Mouse (Mus musculus) midbrain, embryonic 15.5 days (tissue): Measurements from ENCODE around the gene Ina. TPM values are rescaled to one million over a fixed set of nuclear protein-coding genes. Genes with fewer than 3 reads are reported as not detected.
A peak's percentile ranks its signal among the peaks of the same experiment; 100 is the strongest.

Experiments
- ATAC-seq: fragments of 200-750 bp; cut with Nextera tagmentation; replicated peaks from 2 replicates; pipeline ENCODE4 v1.8.0; 2017; ENCODE audit warnings: moderate TSS enrichment
- H3K27ac ChIP-seq: fragments of 300-500 bp; sonication (generic); 2 replicates; pipeline ENCODE4 v1.5.1; 2015; ENCODE audit warnings: mild to moderate bottlenecking, inconsistent platforms
- H3K27me3 ChIP-seq: fragments of 300-500 bp; sonication (generic); replicated peaks from 2 replicates; pipeline ENCODE4 v1.6.1; 2015; ENCODE audit warnings: inconsistent platforms
- H3K36me3 ChIP-seq: fragments of 300-500 bp; sonication (generic); replicated peaks from 2 replicates; pipeline ENCODE4 v1.6.1; 2015; ENCODE audit warnings: inconsistent platforms
- H3K4me1 ChIP-seq: fragments of 300-500 bp; sonication (generic); 2 replicates; pipeline ENCODE4 v1.6.1; 2015; ENCODE audit warnings: inconsistent platforms
- H3K4me2 ChIP-seq: fragments of 300-500 bp; sonication (generic); 2 replicates; pipeline ENCODE4 v1.6.1; 2015; ENCODE audit warnings: inconsistent platforms, mild to moderate bottlenecking, moderate library complexity
- H3K4me3 ChIP-seq: fragments of 300-500 bp; sonication (generic); 2 replicates; pipeline ENCODE4 v1.5.1; 2015; ENCODE audit warnings: mild to moderate bottlenecking, inconsistent platforms
- H3K9ac ChIP-seq: fragments of 300-500 bp; sonication (generic); 2 replicates; pipeline ENCODE4 v1.6.1; 2015; ENCODE audit warnings: mild to moderate bottlenecking, inconsistent platforms
- H3K9me3 ChIP-seq: fragments of 300-500 bp; sonication (generic); 2 replicates; pipeline ENCODE4 v1.6.1; 2016; ENCODE audit warnings: inconsistent platforms
- WGBS: fragments of 180-500 bp; shearing (Covaris S2); methylation state at CpG from one replicate; pipeline ENCODE4 v1.1.7; 2015; ENCODE audit warnings: mixed read lengths; 5-methylcytosine and 5-hydroxymethylcytosine counted together
- polyA plus RNA-seq: library from polyadenylated mRNA; unstranded; fragments of >200 nt; fragmentation: Nextera tagmentation; extraction: Ambion mirVana; gene quantifications from 2 replicates; pipeline ENCODE4 v1.2.1, GENCODE M21; 2015

Ina gene
- polyA plus RNA-seq, 1 experiment from 2014 or later = 592 TPM

DNA sequence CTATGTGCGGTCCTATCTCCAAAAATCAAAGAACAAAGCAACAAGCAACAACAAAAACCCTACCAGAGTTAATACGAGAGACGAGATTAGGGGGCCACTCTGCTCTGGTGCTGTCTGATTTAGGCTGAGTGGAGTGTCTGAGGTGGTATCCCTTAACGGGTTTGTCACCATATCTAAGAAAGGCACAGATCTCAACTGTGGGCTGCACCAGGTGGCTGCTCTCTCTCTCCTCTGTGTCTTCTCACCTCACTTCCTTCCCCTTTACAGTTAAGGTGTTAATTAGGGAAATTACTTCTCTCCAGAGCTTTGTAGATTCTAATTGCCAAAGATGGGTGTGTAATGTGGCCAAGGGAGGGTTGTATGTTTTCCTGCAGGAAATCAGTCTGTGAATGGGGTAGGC, 8.2 kb downstream of the Ina start:
- Histone ChIP-seq H3K27ac (no peak overlapping the region), H3K9me3 (no peaks in the 10 kb centered on the region), H3K36me3 (peaks cover 51% of the 10 kb centered on the region), H3K9ac (no peak overlapping the region), H3K4me1 (peaks cover 26% of the 10 kb centered on the region), H3K27me3 (no peaks in the 10 kb centered on the region), H3K4me2 (no peak overlapping the region), H3K4me3 (no peak overlapping the region)
- WGBS = 93% methylated on average over 4 of the region's 4 CpGs
- ATAC-seq = no peak

DNA sequence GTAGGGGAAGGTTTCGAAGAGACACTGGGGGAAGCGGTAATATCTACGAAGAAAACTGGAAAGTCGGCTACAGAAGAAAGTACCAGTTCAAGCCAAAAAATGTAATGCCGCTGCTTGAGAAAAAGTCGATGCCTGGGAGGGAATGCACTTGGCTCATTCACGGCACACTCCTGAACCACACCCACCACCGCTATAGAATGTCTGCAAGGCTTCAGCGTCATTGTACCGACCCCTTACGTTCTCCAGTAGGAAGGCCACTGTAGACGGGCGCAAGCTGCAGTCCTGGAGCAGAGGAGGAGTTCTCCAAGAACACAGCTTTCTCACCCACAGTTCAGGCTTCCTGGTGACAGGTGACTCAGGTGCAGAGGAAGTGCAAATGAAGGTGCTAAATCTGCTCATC, 9.0 kb downstream of the Ina start:
- Histone ChIP-seq H3K36me3 (peaks cover 51% of the 10 kb centered on the region), H3K9me3 (no peaks in the 10 kb centered on the region), H3K27ac (no peak overlapping the region), H3K4me3 (no peak overlapping the region), H3K4me1 (peaks cover 26% of the 10 kb centered on the region), H3K27me3 (no peaks in the 10 kb centered on the region), H3K4me2 (no peak overlapping the region), H3K9ac (no peak overlapping the region)
- ATAC-seq = no peak
- 88% methylated on average over 13 of the region's 13 CpGs for WGBS

DNA sequence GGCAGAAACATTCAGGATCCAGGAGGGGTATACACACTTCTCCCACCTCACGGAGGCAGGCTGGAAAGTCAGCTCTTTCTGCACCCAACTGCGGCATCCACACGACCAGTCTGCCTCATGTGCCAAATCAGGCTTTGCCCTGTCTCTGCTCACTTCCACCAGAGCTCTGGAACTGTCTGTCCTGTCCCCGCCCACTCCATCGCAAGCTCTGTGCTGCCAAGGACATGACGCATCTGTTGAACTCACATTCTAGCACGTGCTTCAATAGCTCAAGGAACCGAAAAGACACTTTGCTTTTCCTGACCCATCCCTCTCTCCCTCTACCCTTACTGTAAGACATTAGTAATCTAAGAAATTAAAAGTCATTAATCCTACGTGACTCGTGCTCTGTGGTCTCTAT, 10.5 kb downstream of the Ina start:
- H3K4me2 ChIP-seq = no peak overlapping the region
- peaks cover 12% of the 10 kb centered on the region for H3K4me1 ChIP-seq
- no peaks in the 10 kb centered on the region for H3K27me3 ChIP-seq
- no peak for ATAC-seq
- no peak overlapping the region for H3K4me3 ChIP-seq
- 89% methylated on average over 10 of the region's 10 CpGs for WGBS
- H3K9me3 ChIP-seq = no peaks in the 10 kb centered on the region
- H3K9ac ChIP-seq = no peak overlapping the region
- H3K27ac ChIP-seq = no peak overlapping the region
- H3K36me3 ChIP-seq = peaks cover 51% of the 10 kb centered on the region

DNA sequence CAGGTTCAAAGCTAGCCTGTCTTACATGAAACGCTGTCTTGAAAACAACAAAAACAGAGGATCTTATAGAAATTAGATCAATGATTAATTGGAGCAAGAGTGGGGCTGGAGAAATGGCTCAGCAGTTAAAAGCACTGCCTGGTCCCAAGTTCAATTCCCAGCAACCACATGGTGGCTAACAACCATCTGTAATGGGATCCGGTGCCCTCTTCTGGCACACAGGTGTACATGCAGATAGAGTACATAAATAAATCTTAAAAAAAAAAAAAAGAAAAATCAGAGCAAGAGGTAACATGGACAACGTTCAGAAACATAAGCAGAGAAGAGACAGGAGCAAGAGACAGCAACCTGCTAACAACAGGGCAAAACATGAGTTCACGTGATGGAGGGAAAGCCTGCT, 12.0 kb downstream of the Ina start:
- H3K9me3 ChIP-seq = no peaks in the 10 kb centered on the region
- no peak overlapping the region for H3K4me2 ChIP-seq
- no peak overlapping the region for H3K4me3 ChIP-seq
- peaks cover 44% of the 10 kb centered on the region for H3K36me3 ChIP-seq
- no peaks in the 10 kb centered on the region for H3K4me1 ChIP-seq
- 88% methylated on average over 4 of the region's 4 CpGs for WGBS
- H3K27me3 ChIP-seq = no peaks in the 10 kb centered on the region
- H3K9ac ChIP-seq = no peak overlapping the region
- H3K27ac ChIP-seq = no peak overlapping the region
- ATAC-seq = no peak

DNA sequence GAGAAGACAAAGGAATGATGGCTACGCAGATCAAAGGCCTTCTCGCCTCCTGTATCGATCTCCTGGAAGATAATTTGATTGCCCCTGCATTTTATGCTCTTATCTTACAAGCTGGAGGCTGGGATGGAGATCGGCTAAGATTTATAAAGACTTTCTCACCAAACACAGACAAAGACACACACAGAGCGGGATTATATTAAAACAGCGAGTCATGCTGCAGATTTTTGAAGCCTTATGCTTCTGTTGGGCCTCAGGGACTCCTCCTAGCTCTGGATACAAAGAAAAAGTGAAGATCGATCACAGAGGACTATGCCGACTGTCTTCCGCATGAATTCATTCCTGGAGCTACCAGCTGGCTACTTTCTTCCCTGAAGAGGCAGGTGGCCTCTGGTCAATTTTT, 15.3 kb downstream of the Ina start:
- Histone ChIP-seq H3K9ac (no peak overlapping the region), H3K27ac (peak overlapping the region; percentile 60)

DNA sequence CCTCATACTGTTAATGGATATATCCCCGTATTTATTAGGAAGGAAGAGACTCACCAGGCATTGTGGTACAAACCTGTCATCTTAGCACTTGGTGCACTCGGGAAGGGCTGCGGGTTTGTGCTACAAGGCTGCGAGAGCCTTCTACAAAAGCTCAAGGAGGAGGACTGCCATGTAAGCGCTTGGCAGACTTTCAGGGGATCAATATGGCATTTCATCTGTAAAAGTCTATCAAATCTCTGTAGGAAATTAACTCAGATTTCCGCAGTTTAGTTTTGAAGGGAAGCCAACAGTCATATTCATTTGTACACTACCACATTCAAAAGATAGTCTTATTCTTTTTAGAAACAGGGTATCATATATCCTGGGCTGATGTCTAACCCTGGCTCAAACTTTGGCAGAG, 17.3 kb downstream of the Ina start:
- H3K4me2 ChIP-seq = no peak overlapping the region
- H3K4me1 ChIP-seq = no peaks in the 10 kb centered on the region
- no peak overlapping the region for H3K9ac ChIP-seq
- no peaks in the 10 kb centered on the region for H3K9me3 ChIP-seq
- H3K36me3 ChIP-seq = peaks cover 21% of the 10 kb centered on the region; the same call in 1 of the 2 replicates
- no peak overlapping the region for H3K4me3 ChIP-seq
- H3K27ac ChIP-seq = no peak overlapping the region
- no peaks in the 10 kb centered on the region for H3K27me3 ChIP-seq
- no peak for ATAC-seq
- WGBS = 90% methylated on average over 6 of the region's 6 CpGs

More for the DNA sequence above, 15.3 kb downstream of the Ina start:
- Histone ChIP-seq H3K4me1 (no peaks in the 10 kb centered on the region), H3K9me3 (no peaks in the 10 kb centered on the region), H3K4me3 (no peak overlapping the region), H3K36me3 (peaks cover 26% of the 10 kb centered on the region), H3K27me3 (no peaks in the 10 kb centered on the region), H3K4me2 (no peak overlapping the region)
- ATAC-seq = no peak
- 46% methylated on average over 9 of the region's 9 CpGs for WGBS

DNA sequence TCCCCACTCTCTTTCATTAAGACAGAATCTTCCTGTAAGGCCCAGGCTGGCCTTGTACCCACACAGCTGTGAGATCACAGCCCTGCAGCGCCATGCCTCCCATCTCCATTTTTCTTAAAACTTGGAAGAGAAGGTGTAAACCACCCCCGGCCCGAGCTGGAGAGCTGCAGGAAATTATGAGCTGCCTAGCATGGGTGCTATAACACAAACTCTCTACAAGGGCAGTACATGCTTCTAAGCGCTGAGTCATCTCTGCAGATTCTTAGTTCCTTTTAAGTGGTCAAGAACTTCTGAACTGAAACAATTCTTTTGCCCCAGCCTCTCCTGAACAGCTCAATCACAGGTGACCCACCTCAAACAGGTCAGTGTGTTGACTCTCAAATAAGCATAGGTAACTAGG, 20.4 kb downstream of the Ina start:
- 93% methylated on average over 4 of the region's 4 CpGs for WGBS

DNA sequence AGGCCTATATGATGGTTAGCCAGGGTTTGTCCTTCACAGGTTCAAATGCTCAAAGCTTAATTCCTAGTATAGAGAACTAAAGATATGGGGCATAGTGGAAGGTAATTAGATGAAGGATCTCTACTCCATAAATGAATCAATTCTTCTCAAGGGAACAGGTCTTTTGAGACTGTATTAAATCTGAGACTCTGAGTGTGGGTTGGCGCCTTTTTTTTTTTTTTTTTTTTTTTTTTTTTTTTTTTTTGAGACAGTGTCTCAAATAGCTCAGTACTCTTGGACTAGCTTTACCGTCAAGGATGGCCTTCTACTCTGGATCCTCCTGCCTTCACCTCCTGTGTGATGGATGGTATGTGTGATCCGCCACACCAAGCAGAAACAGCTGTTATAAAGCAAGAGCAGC, 22.1 kb downstream of the Ina start:
- Histone ChIP-seq H3K27me3 (no peaks in the 10 kb centered on the region), H3K9me3 (no peaks in the 10 kb centered on the region), H3K9ac (no peak overlapping the region), H3K4me3 (no peak overlapping the region), H3K4me2 (no peak overlapping the region), H3K27ac (no peak overlapping the region), H3K4me1 (no peaks in the 10 kb centered on the region), H3K36me3 (peaks cover 31% of the 10 kb centered on the region; the same call in 1 of the 2 replicates)
- 94% methylated on average over 3 of the region's 3 CpGs for WGBS
- no peak for ATAC-seq

More for the DNA sequence above, 20.4 kb downstream of the Ina start:
- H3K36me3 ChIP-seq = peaks cover 31% of the 10 kb centered on the region; the same call in 1 of the 2 replicates
- H3K9me3 ChIP-seq = no peaks in the 10 kb centered on the region
- H3K27ac ChIP-seq = no peak overlapping the region
- H3K27me3 ChIP-seq = no peaks in the 10 kb centered on the region
- no peaks in the 10 kb centered on the region for H3K4me1 ChIP-seq
- H3K4me3 ChIP-seq = no peak overlapping the region
- H3K9ac ChIP-seq = no peak overlapping the region
- ATAC-seq = no peak
- H3K4me2 ChIP-seq = no peak overlapping the region

DNA sequence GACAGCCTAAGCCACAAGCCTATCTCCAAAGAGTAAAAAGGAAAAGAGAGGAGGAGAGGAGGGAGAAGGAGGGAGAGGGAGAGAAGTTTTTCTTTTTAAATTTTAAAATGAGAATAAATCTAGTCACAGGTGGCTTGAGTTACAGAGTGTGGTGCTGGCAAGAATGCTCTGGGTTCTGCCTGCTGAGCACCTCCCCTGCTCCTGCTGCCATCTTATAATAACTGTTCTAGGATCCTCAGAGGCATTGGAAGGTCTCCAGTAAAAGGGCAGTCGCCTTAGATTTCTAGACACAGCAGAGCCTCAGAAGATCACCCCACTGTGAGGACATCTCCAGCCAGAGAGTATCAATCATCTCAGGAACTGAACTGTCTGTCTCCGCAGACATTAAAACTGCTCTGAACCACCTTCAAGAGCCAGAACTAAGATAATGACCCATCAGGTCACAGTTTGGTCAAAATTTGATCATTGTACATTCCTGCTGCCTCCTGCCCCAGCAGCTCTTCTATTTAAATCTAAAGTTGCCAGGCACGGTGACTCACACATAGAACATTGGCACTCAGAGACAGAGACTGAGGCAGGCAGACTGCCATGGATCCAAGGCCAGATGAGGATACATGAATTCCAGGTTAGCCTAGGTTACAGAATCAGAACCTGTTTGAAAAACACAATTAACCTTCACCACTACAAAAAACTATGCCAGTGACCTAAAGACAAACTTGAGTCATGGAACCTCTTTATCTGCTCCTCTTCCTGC, 26.4 kb downstream of the Ina start:
- Histone ChIP-seq H3K27ac (no peak overlapping the region), H3K9me3 (no peaks in the 10 kb centered on the region), H3K27me3 (no peaks in the 10 kb centered on the region), H3K36me3 (peaks cover 14% of the 10 kb centered on the region; the same call in 1 of the 2 replicates), H3K4me3 (no peak overlapping the region), H3K4me1 (no peaks in the 10 kb centered on the region), H3K4me2 (no peak overlapping the region), H3K9ac (no peak overlapping the region)
- ATAC-seq = no peak
- WGBS = 89% methylated on average over 3 of the region's 3 CpGs

DNA sequence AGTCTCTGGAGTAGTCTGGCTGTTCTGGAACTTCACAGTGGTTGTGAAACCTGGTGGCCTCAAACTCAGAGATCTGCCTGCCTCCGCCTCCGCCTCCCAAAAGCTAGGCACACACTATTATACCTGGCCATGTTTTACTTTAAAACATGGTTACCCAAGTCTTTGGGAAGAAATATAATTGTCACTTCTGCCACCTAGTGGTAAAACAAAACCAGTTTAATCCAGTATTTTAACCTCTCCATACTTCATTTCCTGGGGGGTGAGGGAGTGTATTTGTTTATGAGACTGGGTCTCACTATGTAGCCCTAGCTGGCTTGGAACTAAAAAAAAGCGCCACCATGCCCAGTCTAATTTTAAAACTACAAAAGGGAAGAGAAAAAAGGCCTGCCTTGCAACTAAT, 29.1 kb downstream of the Ina start:
- H3K4me3 ChIP-seq = no peak overlapping the region
- H3K27me3 ChIP-seq = no peaks in the 10 kb centered on the region
- peaks cover 15% of the 10 kb centered on the region; the same call in 1 of the 2 replicates for H3K36me3 ChIP-seq
- H3K27ac ChIP-seq = no peak overlapping the region
- no peaks in the 10 kb centered on the region for H3K9me3 ChIP-seq
- H3K4me1 ChIP-seq = peaks cover 4% of the 10 kb centered on the region; the same call in 1 of the 2 replicates
- H3K9ac ChIP-seq = no peak overlapping the region
- no peak for ATAC-seq
- H3K4me2 ChIP-seq = no peak overlapping the region
- 78% methylated on average over 3 of the region's 3 CpGs for WGBS

DNA sequence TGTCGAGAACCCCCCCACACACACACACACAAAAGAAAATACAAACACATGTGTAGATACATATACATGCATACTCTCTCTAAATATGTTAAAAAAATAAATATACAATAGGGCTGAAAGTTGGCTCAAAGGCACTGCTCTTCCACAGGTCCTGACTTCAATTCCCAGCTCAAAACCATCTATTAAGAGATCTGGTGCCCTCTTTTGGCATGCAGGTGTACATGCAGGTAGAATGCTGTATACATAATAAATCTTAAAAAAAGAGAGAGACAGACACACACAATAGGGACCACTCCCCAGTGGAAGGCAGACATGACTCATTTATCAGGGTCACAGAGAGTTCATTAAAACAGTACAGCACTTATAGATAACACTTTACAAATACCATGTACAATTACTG, 31.8 kb downstream of the Ina start:
- no peak for ATAC-seq
- Histone ChIP-seq H3K4me2 (no peak overlapping the region), H3K9me3 (no peaks in the 10 kb centered on the region), H3K27ac (no peak overlapping the region), H3K27me3 (no peaks in the 10 kb centered on the region), H3K9ac (no peak overlapping the region), H3K36me3 (peaks cover 11% of the 10 kb centered on the region; the same call in 1 of the 2 replicates), H3K4me1 (peaks cover 18% of the 10 kb centered on the region), H3K4me3 (no peak overlapping the region)
- 97% methylated on average over 1 of the region's 1 CpGs for WGBS

DNA sequence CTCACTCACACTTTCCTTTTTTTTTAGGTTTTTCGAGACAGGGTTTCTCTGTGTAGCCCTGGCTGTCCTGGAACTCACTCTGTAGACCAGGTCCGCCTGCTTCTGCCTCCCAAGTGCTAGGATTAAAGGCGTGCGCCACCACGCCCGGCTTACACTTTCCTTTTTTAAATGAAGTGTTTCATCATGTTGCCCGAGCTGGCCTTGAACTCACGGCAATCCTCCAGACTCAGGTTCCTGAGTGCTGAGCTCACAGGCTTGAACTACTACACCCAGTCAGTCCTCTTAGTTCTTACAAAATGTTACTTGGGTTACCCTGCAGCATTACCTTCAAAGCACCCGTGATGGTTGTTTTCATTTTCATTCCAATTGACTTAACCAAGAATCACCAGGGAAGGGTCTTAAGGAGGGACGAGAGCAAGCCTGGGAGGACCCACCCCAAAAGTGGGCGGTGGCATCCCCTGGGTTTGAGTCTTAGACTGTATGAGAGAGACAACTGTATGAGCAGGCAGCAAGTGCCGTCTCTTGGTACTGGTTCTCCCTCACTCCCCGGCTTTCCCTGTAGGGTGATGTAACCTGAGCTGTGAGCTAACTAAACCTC, 32.8 kb downstream of the Ina start:
- H3K27me3 ChIP-seq = no peaks in the 10 kb centered on the region
- WGBS = 88% methylated on average over 13 of the region's 13 CpGs
- no peak overlapping the region for H3K27ac ChIP-seq
- H3K4me2 ChIP-seq = no peak overlapping the region
- peaks cover 11% of the 10 kb centered on the region; the same call in 1 of the 2 replicates for H3K36me3 ChIP-seq
- no peak overlapping the region for H3K4me3 ChIP-seq
- H3K4me1 ChIP-seq = peaks cover 18% of the 10 kb centered on the region
- no peaks in the 10 kb centered on the region for H3K9me3 ChIP-seq
- ATAC-seq = no peak
- no peak overlapping the region for H3K9ac ChIP-seq

DNA sequence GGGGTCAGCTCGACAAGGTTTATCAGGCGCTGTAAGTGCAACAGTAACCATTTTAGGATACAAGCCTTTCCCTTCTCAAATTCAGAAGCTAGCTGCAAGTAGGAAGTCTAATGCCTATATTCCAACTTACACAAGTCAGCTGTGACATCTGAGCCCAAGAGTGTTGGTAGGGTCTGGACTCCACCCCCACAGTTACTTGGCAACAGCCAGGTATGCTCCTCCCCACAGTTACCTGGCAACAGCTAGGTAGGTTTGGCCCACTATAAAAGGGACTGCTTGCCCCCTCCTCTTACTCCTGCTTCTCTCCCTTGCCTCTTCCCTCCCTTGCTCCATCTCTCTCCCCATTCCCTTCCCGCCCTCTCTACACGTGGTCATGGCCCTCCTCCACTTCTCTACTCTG, 34.6 kb downstream of the Ina start:
- H3K27me3 ChIP-seq = no peaks in the 10 kb centered on the region
- H3K4me3 ChIP-seq = 0 out of 2 replicates have a peak overlapping the region, but pooled peaks have one; percentile 82
- peak overlapping the region; percentile 74 for H3K4me2 ChIP-seq
- no peak overlapping the region for H3K9ac ChIP-seq
- H3K36me3 ChIP-seq = peaks cover 11% of the 10 kb centered on the region; the same call in 1 of the 2 replicates
- WGBS = 66% methylated on average over 4 of the region's 4 CpGs
- H3K9me3 ChIP-seq = no peaks in the 10 kb centered on the region
- no peak for ATAC-seq
- H3K27ac ChIP-seq = no peak overlapping the region
- H3K4me1 ChIP-seq = peaks cover 18% of the 10 kb centered on the region
